Mouse (Mus musculus) B cell, adult 62 days (primary cell): ENCODE data around the gene Zfp770. TPM values are rescaled to one million over a fixed set of nuclear protein-coding genes. Genes with fewer than 3 reads are reported as not detected.

ENCODE experiments used
- total RNA-seq: library from RNA; stranded (reverse); gene quantifications from 4 replicates; pipeline ENCODE4 v1.2.4, GENCODE M21; 2023

The Zfp770 gene
- 8.3 to 10.5 TPM (median 9.4 TPM) in 4 replicates for total RNA-seq

DNA sequence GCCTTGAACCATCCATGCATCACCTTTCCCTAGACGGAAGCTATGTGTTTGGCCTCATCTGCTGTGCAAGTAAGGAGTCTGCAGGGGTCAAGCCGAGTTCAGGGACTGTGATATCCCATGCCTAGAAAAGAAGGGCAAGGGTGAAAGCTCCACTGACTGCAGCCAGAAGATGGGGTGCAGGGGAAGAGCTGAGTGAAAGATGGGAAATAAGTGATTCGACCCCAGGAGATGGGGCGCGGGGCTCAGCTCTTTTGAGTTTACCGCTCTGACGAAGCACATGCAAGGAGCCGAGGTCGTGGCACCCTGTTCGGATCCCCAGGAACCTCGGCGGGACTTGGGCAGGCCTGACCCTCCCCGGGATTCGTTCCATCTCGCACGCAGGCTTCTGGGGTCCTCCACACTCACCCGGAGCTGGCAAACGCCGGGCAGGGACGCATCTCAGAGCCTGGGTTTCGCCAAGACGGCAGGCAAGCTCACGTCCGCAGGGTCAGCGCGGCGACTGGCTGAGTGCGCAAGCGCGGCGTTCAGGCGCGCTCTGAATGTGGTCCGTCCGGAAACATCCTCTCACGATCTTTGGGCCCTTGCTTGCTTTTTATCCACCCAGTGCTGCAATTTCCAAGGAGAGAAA lies at the start of gene Zfp770:
Gene Zfp770 (minus strand): TSS at position 538 of the 628 bp plus-strand sequence.

DNA sequence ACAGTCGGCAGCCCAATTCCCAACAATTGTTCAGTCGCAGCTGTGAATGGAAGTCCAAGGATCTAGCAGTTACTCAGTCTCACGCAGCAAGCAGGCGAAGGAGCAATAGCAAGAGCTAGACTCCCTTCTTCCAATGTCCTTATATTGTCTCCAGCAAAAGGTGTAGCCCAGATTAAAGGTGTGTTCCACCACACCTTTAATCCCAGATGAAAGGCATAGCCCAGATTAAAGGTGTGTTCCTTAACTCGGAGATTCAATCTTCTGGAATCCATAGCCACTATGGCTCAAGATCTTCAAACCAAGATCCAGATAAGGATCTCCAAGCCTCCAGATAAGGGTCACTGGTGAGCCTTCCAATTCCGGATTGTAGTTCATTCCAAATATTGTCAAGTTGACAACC lies 14.3 kb downstream of the Zfp770 start, which contains the start of gene Aqr:
Gene Aqr (minus strand): TSS at position 101 of the 400 bp plus-strand sequence.

Other genes starting within 250 kb of the Zfp770 start
- not detected in 4 replicates for gene Gjd2, start 187.8 kb downstream of the Zfp770 start, total RNA-seq
- not detected in 4 replicates for gene Actc1, start 147.9 kb downstream of the Zfp770 start, total RNA-seq
- gene Aqr, start 14.4 kb downstream of the Zfp770 start, total RNA-seq, result 70.4 to 72.5 TPM (median 71.2 TPM) in 4 replicates